Mouse (Mus musculus) kidney, embryonic 16.5 days (tissue): Measurements from ENCODE around the gene Wdr95. TPM values are rescaled to one million over a fixed set of nuclear protein-coding genes. Genes with fewer than 3 reads are reported as not detected.

ENCODE experiments used
- polyA plus RNA-seq: library from polyadenylated mRNA; unstranded; fragments of >200 nt; fragmentation: Nextera tagmentation; extraction: Ambion mirVana; gene quantifications from 2 replicates; pipeline ENCODE4 v1.2.1, GENCODE M21; 2015

Wdr95 gene
- polyA plus RNA-seq, 1 experiment from 2014 or later: not detected

Other genes with a start within 250 kb of the Wdr95 start
- 0.22 and 0.49 TPM in 2 replicates for gene Medag, start 116.9 kb upstream of the Wdr95 start, polyA plus RNA-seq
- 0.59 TPM in 1 of 2 replicates, not detected in the other for gene Tex26, start 89.0 kb upstream of the Wdr95 start, polyA plus RNA-seq
- 67.5 and 68.8 TPM in 2 replicates for gene Hsph1, start 107.7 kb downstream of the Wdr95 start, polyA plus RNA-seq
- gene B3glct, start 149.6 kb downstream of the Wdr95 start, polyA plus RNA-seq: 17.4 and 17.5 TPM in 2 replicates